Mouse (Mus musculus): Measurements from ENCODE around the gene Gm7168. TPM values are rescaled to one million over a fixed set of nuclear protein-coding genes. Genes with fewer than 3 reads are reported as not detected.
"Not testable (repeated sequence)": the region's sequence is repeated elsewhere in the genome, so short reads cannot be mapped to it uniquely, and the experiment has no call there.

Gene Gm7168
- polyA plus RNA-seq (2015; fragmentation: Nextera tagmentation; extraction: Ambion mirVana) = not detected in 2 replicates

- H3K4me3 ChIP-seq (ENCODE audit: low read length); H3K4me2 ChIP-seq (replicated peaks; ENCODE audit: low read depth, low read length); H3K9me3 ChIP-seq (ENCODE audit: low read length); H3K4me1 ChIP-seq (ENCODE audit: insufficient read depth, low read length); ATAC-seq (ENCODE audit: low FRiP score, low TSS enrichment); H3K27me3 ChIP-seq (ENCODE audit: insufficient read depth, low read length); H3K9ac ChIP-seq (replicated peaks; ENCODE audit: low read length); H3K27ac ChIP-seq (ENCODE audit: low read length); H3K36me3 ChIP-seq (ENCODE audit: insufficient read depth, low read length): not testable (repeated sequence)
- 100% methylated on average over 1 of the region's 2 CpGs for WGBS
Observed at GRCm38 (mm10) chr17:13948073-13948472, at the start of gene Gm7168. Gene Gm7168, plus strand, starts transcription at chr17:13948373.

GRCm38 (mm10) chr17:13898838-13899237 is 49.3 kb upstream of the Gm7168 start:
- H3K4me2 ChIP-seq (replicated peaks; ENCODE audit: low read depth, low read length) = no peak overlapping the region
- no peak overlapping the region for H3K9ac ChIP-seq (replicated peaks; ENCODE audit: low read length)
- H3K4me3 ChIP-seq (ENCODE audit: low read length) = no peak overlapping the region
- 0 out of 2 replicates have a peak, but pooled peaks have one; percentile 23 for ATAC-seq (ENCODE audit: low FRiP score, low TSS enrichment)
- no peaks in the 10 kb centered on the region for H3K27me3 ChIP-seq (ENCODE audit: insufficient read depth, low read length)
- H3K9me3 ChIP-seq (ENCODE audit: low read length) = no peaks in the 10 kb centered on the region
- H3K27ac ChIP-seq (ENCODE audit: low read length) = no peak overlapping the region
- 85% methylated on average over 17 of the region's 17 CpGs for WGBS
- peaks cover 35% of the 10 kb centered on the region for H3K36me3 ChIP-seq (ENCODE audit: insufficient read depth, low read length)
- no peaks in the 10 kb centered on the region for H3K4me1 ChIP-seq (ENCODE audit: insufficient read depth, low read length)

- ATAC-seq (ENCODE audit: low FRiP score, low TSS enrichment) = no peak
- no peak overlapping the region for H3K4me3 ChIP-seq (ENCODE audit: low read length)
- no peaks in the 10 kb centered on the region for H3K9me3 ChIP-seq (ENCODE audit: low read length)
- 94% methylated on average over 7 of the region's 7 CpGs for WGBS
- H3K27ac ChIP-seq (ENCODE audit: low read length) = no peak overlapping the region
- no peaks in the 10 kb centered on the region for H3K27me3 ChIP-seq (ENCODE audit: insufficient read depth, low read length)
- no peak overlapping the region for H3K9ac ChIP-seq (replicated peaks; ENCODE audit: low read length)
- H3K4me1 ChIP-seq (ENCODE audit: insufficient read depth, low read length) = no peaks in the 10 kb centered on the region
- peaks cover 36% of the 10 kb centered on the region for H3K36me3 ChIP-seq (ENCODE audit: insufficient read depth, low read length)
- no peak overlapping the region for H3K4me2 ChIP-seq (replicated peaks; ENCODE audit: low read depth, low read length)
Observed at GRCm38 (mm10) chr17:13899241-13899640, 48.9 kb upstream of the Gm7168 start.

- H3K4me1 ChIP-seq (ENCODE audit: insufficient read depth, low read length) = no peaks in the 10 kb centered on the region
- ATAC-seq (ENCODE audit: low FRiP score, low TSS enrichment) = no peak
- no peaks in the 10 kb centered on the region for H3K9me3 ChIP-seq (ENCODE audit: low read length)
- H3K9ac ChIP-seq (replicated peaks; ENCODE audit: low read length) = no peak overlapping the region
- 62% methylated on average over 8 of the region's 8 CpGs for WGBS
- H3K27me3 ChIP-seq (ENCODE audit: insufficient read depth, low read length) = no peaks in the 10 kb centered on the region
- H3K27ac ChIP-seq (ENCODE audit: low read length) = no peak overlapping the region
- peaks cover 37% of the 10 kb centered on the region for H3K36me3 ChIP-seq (ENCODE audit: insufficient read depth, low read length)
- no peak overlapping the region for H3K4me3 ChIP-seq (ENCODE audit: low read length)
- H3K4me2 ChIP-seq (replicated peaks; ENCODE audit: low read depth, low read length) = no peak overlapping the region
Observed at GRCm38 (mm10) chr17:13903793-13904192, 44.4 kb upstream of the Gm7168 start.

- Histone ChIP-seq H3K4me1 (ENCODE audit: insufficient read depth, low read length) (no peaks in the 10 kb centered on the region), H3K27ac (ENCODE audit: low read length) (no peak overlapping the region), H3K36me3 (ENCODE audit: insufficient read depth, low read length) (peaks cover 27% of the 10 kb centered on the region), H3K4me2 (replicated peaks; ENCODE audit: low read depth, low read length) (no peak overlapping the region), H3K27me3 (ENCODE audit: insufficient read depth, low read length) (no peaks in the 10 kb centered on the region), H3K9me3 (ENCODE audit: low read length) (no peaks in the 10 kb centered on the region), H3K4me3 (ENCODE audit: low read length) (no peak overlapping the region), H3K9ac (replicated peaks; ENCODE audit: low read length) (no peak overlapping the region)
- WGBS = 92% methylated on average over 5 of the region's 5 CpGs
- ATAC-seq (ENCODE audit: low FRiP score, low TSS enrichment) = no peak
Observed at GRCm38 (mm10) chr17:13907082-13907481, 41.1 kb upstream of the Gm7168 start.

GRCm38 (mm10) chr17:13907681-13908080 is 40.5 kb upstream of the Gm7168 start:
- ATAC-seq (ENCODE audit: low FRiP score, low TSS enrichment) = no peak
- Histone ChIP-seq H3K36me3 (ENCODE audit: insufficient read depth, low read length) (peaks cover 23% of the 10 kb centered on the region), H3K27ac (ENCODE audit: low read length) (no peak overlapping the region), H3K27me3 (ENCODE audit: insufficient read depth, low read length) (no peaks in the 10 kb centered on the region), H3K9me3 (ENCODE audit: low read length) (no peaks in the 10 kb centered on the region), H3K9ac (replicated peaks; ENCODE audit: low read length) (no peak overlapping the region), H3K4me2 (replicated peaks; ENCODE audit: low read depth, low read length) (no peak overlapping the region), H3K4me1 (ENCODE audit: insufficient read depth, low read length) (no peaks in the 10 kb centered on the region), H3K4me3 (ENCODE audit: low read length) (no peak overlapping the region)
- WGBS = 89% methylated on average over 1 of the region's 1 CpGs

- peak overlapping the region; percentile 61 for H3K27ac ChIP-seq (ENCODE audit: low read length)
- no peaks in the 10 kb centered on the region for H3K27me3 ChIP-seq (ENCODE audit: insufficient read depth, low read length)
- H3K9me3 ChIP-seq (ENCODE audit: low read length) = no peaks in the 10 kb centered on the region
- H3K36me3 ChIP-seq (ENCODE audit: insufficient read depth, low read length) = no peaks in the 10 kb centered on the region
- WGBS = 38% methylated on average over 4 of the region's 4 CpGs
- H3K4me3 ChIP-seq (ENCODE audit: low read length) = no peak overlapping the region
- H3K4me1 ChIP-seq (ENCODE audit: insufficient read depth, low read length) = peaks cover 9% of the 10 kb centered on the region; the same call in 1 of the 2 replicates
- H3K9ac ChIP-seq (replicated peaks; ENCODE audit: low read length) = no peak overlapping the region
- ATAC-seq (ENCODE audit: low FRiP score, low TSS enrichment) = no peak
- H3K4me2 ChIP-seq (replicated peaks; ENCODE audit: low read depth, low read length) = no peak overlapping the region
Observed at GRCm38 (mm10) chr17:13913951-13914350, 34.2 kb upstream of the Gm7168 start.

GRCm38 (mm10) chr17:13914531-13914930 is 33.6 kb upstream of the Gm7168 start:
- peak; percentile 78 for ATAC-seq (ENCODE audit: low FRiP score, low TSS enrichment)
- WGBS = 37% methylated on average over 4 of the region's 4 CpGs
- peak overlapping the region; percentile 54; the same call in 1 of the 2 replicates for H3K27ac ChIP-seq (ENCODE audit: low read length)

GRCm38 (mm10) chr17:13920771-13921170 is 27.4 kb upstream of the Gm7168 start:
- H3K4me2 ChIP-seq (replicated peaks; ENCODE audit: low read depth, low read length) = no peak overlapping the region
- no peak overlapping the region for H3K9ac ChIP-seq (replicated peaks; ENCODE audit: low read length)
- 69% methylated on average over 2 of the region's 2 CpGs for WGBS
- 0 out of 2 replicates have a peak, but pooled peaks have one; percentile 50 for ATAC-seq (ENCODE audit: low FRiP score, low TSS enrichment)
- H3K9me3 ChIP-seq (ENCODE audit: low read length) = no peaks in the 10 kb centered on the region
- no peak overlapping the region for H3K4me3 ChIP-seq (ENCODE audit: low read length)
- no peaks in the 10 kb centered on the region for H3K27me3 ChIP-seq (ENCODE audit: insufficient read depth, low read length)
- H3K27ac ChIP-seq (ENCODE audit: low read length) = peak overlapping the region; percentile 40
- peaks cover 9% of the 10 kb centered on the region; the same call in 1 of the 2 replicates for H3K4me1 ChIP-seq (ENCODE audit: insufficient read depth, low read length)
- no peaks in the 10 kb centered on the region for H3K36me3 ChIP-seq (ENCODE audit: insufficient read depth, low read length)

More at GRCm38 (mm10) chr17:13914531-13914930, 33.6 kb upstream of the Gm7168 start:
- no peaks in the 10 kb centered on the region for H3K27me3 ChIP-seq (ENCODE audit: insufficient read depth, low read length)
- H3K4me1 ChIP-seq (ENCODE audit: insufficient read depth, low read length) = peaks cover 9% of the 10 kb centered on the region; the same call in 1 of the 2 replicates
- no peak overlapping the region for H3K4me2 ChIP-seq (replicated peaks; ENCODE audit: low read depth, low read length)
- no peaks in the 10 kb centered on the region for H3K36me3 ChIP-seq (ENCODE audit: insufficient read depth, low read length)
- H3K9ac ChIP-seq (replicated peaks; ENCODE audit: low read length) = no peak overlapping the region
- H3K4me3 ChIP-seq (ENCODE audit: low read length) = no peak overlapping the region
- H3K9me3 ChIP-seq (ENCODE audit: low read length) = no peaks in the 10 kb centered on the region

GRCm38 (mm10) chr17:13923418-13923817 is 24.8 kb upstream of the Gm7168 start:
- Histone ChIP-seq H3K27me3 (ENCODE audit: insufficient read depth, low read length) (no peaks in the 10 kb centered on the region), H3K27ac (ENCODE audit: low read length) (no peak overlapping the region), H3K36me3 (ENCODE audit: insufficient read depth, low read length) (no peaks in the 10 kb centered on the region), H3K4me3 (ENCODE audit: low read length) (no peak overlapping the region), H3K4me2 (replicated peaks; ENCODE audit: low read depth, low read length) (no peak overlapping the region), H3K9me3 (ENCODE audit: low read length) (no peaks in the 10 kb centered on the region), H3K4me1 (ENCODE audit: insufficient read depth, low read length) (peaks cover 9% of the 10 kb centered on the region; the same call in 1 of the 2 replicates), H3K9ac (replicated peaks; ENCODE audit: low read length) (no peak overlapping the region)
- WGBS = 48% methylated on average over 2 of the region's 2 CpGs
- ATAC-seq (ENCODE audit: low FRiP score, low TSS enrichment) = peak; percentile 33; the same call in 1 of the 2 replicates
